Mouse (Mus musculus): ENCODE results near the gene Relt.

- no peak for TF ChIP-seq EP300 (optimal IDR thresholded peaks at IDR 0.05)
- no peak for TF ChIP-seq CTCF (IDR thresholded peaks at IDR 0.05; ENCODE audit: low read depth)
These were observed 43.0 kb upstream of the Relt start for GRCm38 (mm10) chr7:100906029-100906789.

Data from stomach, postnatal 0 days (tissue).